Mouse (Mus musculus): Measurements from ENCODE around the gene 1700011L22Rik. TPM values are rescaled to one million over a fixed set of nuclear protein-coding genes. Genes with fewer than 3 reads are reported as not detected.

Gene 1700011L22Rik
- polyA plus RNA-seq, 1 experiment from 2014 or later, result not detected

DNA sequence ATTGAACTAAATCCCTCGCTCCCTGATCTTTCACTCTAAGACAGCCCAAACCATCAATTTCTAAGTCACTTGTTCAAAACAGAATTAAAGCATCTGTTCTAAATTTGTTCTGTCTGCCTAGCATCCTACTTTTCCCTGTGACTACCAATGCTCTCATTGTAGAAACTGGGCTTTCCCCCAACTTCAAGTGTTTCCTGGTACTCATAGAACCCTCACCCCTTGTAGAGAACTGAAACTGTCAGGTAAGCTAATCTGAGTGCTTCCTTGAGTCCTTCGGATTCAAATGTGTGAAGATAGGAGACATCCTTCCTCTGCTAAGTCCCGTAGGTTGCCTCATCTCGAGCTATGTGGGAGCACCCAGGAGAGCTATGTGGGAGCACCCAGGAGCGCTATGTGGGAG lies 13.6 kb upstream of the 1700011L22Rik start:
- Histone ChIP-seq H3K27me3 (replicated peaks; ENCODE audit: control insufficient read depth, insufficient read depth, low read length) (no peaks in the 10 kb centered on the region), H3K4me1 (ENCODE audit: control insufficient read depth, insufficient read depth, low read length) (no peaks in the 10 kb centered on the region), H3K9me3 (ENCODE audit: control insufficient read depth, low read length) (peaks cover 5% of the 10 kb centered on the region; the same call in 1 of the 2 replicates), H3K9ac (ENCODE audit: low read depth, low read length) (no peak overlapping the region), H3K4me3 (ENCODE audit: low read depth, low read length) (no peak overlapping the region), H3K4me2 (ENCODE audit: low read depth, low read length) (no peak overlapping the region), H3K36me3 (ENCODE audit: control insufficient read depth, insufficient read depth, low read length) (peaks cover 5% of the 10 kb centered on the region), H3K27ac (replicated peaks; ENCODE audit: low read depth, low read length) (no peak overlapping the region)
- ATAC-seq (ENCODE audit: low read depth), result no peak
- 88% methylated on average over 5 of the region's 5 CpGs for WGBS
- DNase-seq (ENCODE audit: low spot score), result no peak

DNA sequence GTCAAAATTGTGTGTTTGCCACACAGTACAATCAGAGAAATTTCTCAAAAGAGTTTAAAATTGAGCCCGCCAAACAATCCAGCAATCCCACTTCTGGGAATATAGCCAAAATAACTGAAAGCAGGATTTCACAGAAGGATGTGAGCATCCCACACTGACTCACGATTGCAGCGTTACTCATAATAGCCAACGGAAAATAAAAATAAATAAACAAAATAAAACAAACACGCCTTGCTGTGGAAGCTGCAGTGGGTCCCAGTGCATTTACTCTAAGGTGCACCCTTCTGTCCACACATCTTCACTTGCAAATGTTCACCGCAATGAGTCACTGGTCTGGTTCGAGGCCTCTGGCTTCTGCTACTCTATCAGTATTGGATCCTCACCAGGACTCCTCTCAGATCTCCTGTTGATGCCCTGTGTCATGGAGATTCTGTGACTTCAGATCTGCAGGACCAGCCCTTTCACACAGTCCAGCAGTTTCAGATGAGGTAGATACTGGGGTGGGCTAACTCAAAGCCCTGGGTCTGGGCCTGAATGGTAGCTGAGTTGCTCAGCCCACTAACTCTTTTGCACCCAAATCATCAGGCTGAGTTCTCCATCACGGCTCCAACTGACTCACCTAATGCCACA lies 7.8 kb upstream of the 1700011L22Rik start:
- no peak overlapping the region for H3K27ac ChIP-seq (replicated peaks; ENCODE audit: low read depth, low read length)
- ATAC-seq (ENCODE audit: low read depth) (no peak), DNase-seq (ENCODE audit: low spot score) (peak; percentile 67)
- 51% methylated on average over 8 of the region's 8 CpGs for WGBS
- no peaks in the 10 kb centered on the region for H3K9me3 ChIP-seq (ENCODE audit: control insufficient read depth, low read length)
- H3K4me3 ChIP-seq (ENCODE audit: low read depth, low read length), result no peak overlapping the region
- H3K27me3 ChIP-seq (replicated peaks; ENCODE audit: control insufficient read depth, insufficient read depth, low read length), result no peaks in the 10 kb centered on the region
- no peak overlapping the region for H3K4me2 ChIP-seq (ENCODE audit: low read depth, low read length)
- no peaks in the 10 kb centered on the region for H3K4me1 ChIP-seq (ENCODE audit: control insufficient read depth, insufficient read depth, low read length)
- no peaks in the 10 kb centered on the region for H3K36me3 ChIP-seq (ENCODE audit: control insufficient read depth, insufficient read depth, low read length)
- H3K9ac ChIP-seq (ENCODE audit: low read depth, low read length), result no peak overlapping the region

GRCm38 (mm10) chr8:79253742-79254141 lies 5.4 kb upstream of the 1700011L22Rik start:
- no peak overlapping the region for H3K4me2 ChIP-seq (ENCODE audit: low read depth, low read length)
- H3K9me3 ChIP-seq (ENCODE audit: control insufficient read depth, low read length), result no peaks in the 10 kb centered on the region
- no peaks in the 10 kb centered on the region for H3K4me1 ChIP-seq (ENCODE audit: control insufficient read depth, insufficient read depth, low read length)
- no peak overlapping the region for H3K4me3 ChIP-seq (ENCODE audit: low read depth, low read length)
- H3K36me3 ChIP-seq (ENCODE audit: control insufficient read depth, insufficient read depth, low read length), result no peaks in the 10 kb centered on the region
- ATAC-seq (ENCODE audit: low read depth), result no peak
- WGBS, result 88% methylated on average over 6 of the region's 6 CpGs
- no peaks in the 10 kb centered on the region for H3K27me3 ChIP-seq (replicated peaks; ENCODE audit: control insufficient read depth, insufficient read depth, low read length)
- DNase-seq (ENCODE audit: low spot score), result no peak
- no peak overlapping the region for H3K9ac ChIP-seq (ENCODE audit: low read depth, low read length)
- no peak overlapping the region for H3K27ac ChIP-seq (replicated peaks; ENCODE audit: low read depth, low read length)

GRCm38 (mm10) chr8:79243422-79243821 lies 4.9 kb downstream of the 1700011L22Rik start:
- DNase-seq (ENCODE audit: low spot score) (no peak), ATAC-seq (ENCODE audit: low read depth) (no peak)
- H3K36me3 ChIP-seq (ENCODE audit: control insufficient read depth, insufficient read depth, low read length), result no peaks in the 10 kb centered on the region
- H3K27me3 ChIP-seq (replicated peaks; ENCODE audit: control insufficient read depth, insufficient read depth, low read length), result no peaks in the 10 kb centered on the region
- 86% methylated on average over 2 of the region's 2 CpGs for WGBS
- H3K9ac ChIP-seq (ENCODE audit: low read depth, low read length), result no peak overlapping the region
- no peak overlapping the region for H3K4me2 ChIP-seq (ENCODE audit: low read depth, low read length)
- no peaks in the 10 kb centered on the region for H3K9me3 ChIP-seq (ENCODE audit: control insufficient read depth, low read length)
- H3K4me3 ChIP-seq (ENCODE audit: low read depth, low read length), result no peak overlapping the region
- H3K27ac ChIP-seq (replicated peaks; ENCODE audit: low read depth, low read length), result no peak overlapping the region
- H3K4me1 ChIP-seq (ENCODE audit: control insufficient read depth, insufficient read depth, low read length), result no peaks in the 10 kb centered on the region

DNA sequence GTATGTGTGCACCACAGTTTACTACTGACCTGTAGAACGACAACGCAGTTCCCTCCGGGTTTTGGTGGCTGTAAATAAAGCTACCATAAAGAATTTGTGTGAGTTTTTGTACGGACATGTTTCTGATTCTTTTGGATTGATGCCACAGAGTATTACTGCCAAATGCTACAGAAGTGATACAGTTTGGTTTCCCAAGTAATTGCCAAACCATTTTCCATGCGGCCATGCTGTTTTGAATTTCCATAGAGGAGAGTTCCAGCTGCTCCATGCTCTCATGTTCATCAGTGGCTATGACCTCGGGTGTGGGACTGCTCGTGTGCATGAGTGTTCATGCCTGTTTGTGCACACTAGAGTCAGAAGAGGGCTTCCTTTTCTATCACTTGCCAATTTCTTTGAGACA lies 8.4 kb downstream of the 1700011L22Rik start:
- Histone ChIP-seq H3K27me3 (replicated peaks; ENCODE audit: control insufficient read depth, insufficient read depth, low read length) (no peaks in the 10 kb centered on the region), H3K9ac (ENCODE audit: low read depth, low read length) (no peak overlapping the region), H3K9me3 (ENCODE audit: control insufficient read depth, low read length) (no peaks in the 10 kb centered on the region), H3K4me2 (ENCODE audit: low read depth, low read length) (no peak overlapping the region), H3K4me1 (ENCODE audit: control insufficient read depth, insufficient read depth, low read length) (no peaks in the 10 kb centered on the region), H3K27ac (replicated peaks; ENCODE audit: low read depth, low read length) (no peak overlapping the region), H3K4me3 (ENCODE audit: low read depth, low read length) (no peak overlapping the region), H3K36me3 (ENCODE audit: control insufficient read depth, insufficient read depth, low read length) (no peaks in the 10 kb centered on the region)
- DNase-seq (ENCODE audit: low spot score) (peak; percentile 71), ATAC-seq (ENCODE audit: low read depth) (no peak)
- 55% methylated on average over 7 of the region's 7 CpGs for WGBS

GRCm38 (mm10) chr8:79239320-79239719 lies 9.1 kb downstream of the 1700011L22Rik start:
- Histone ChIP-seq H3K4me2 (ENCODE audit: low read depth, low read length) (no peak overlapping the region), H3K27me3 (replicated peaks; ENCODE audit: control insufficient read depth, insufficient read depth, low read length) (no peaks in the 10 kb centered on the region), H3K4me1 (ENCODE audit: control insufficient read depth, insufficient read depth, low read length) (no peaks in the 10 kb centered on the region), H3K9ac (ENCODE audit: low read depth, low read length) (no peak overlapping the region), H3K36me3 (ENCODE audit: control insufficient read depth, insufficient read depth, low read length) (no peaks in the 10 kb centered on the region), H3K9me3 (ENCODE audit: control insufficient read depth, low read length) (no peaks in the 10 kb centered on the region), H3K27ac (replicated peaks; ENCODE audit: low read depth, low read length) (no peak overlapping the region), H3K4me3 (ENCODE audit: low read depth, low read length) (no peak overlapping the region)
- 77% methylated on average over 3 of the region's 3 CpGs for WGBS
- DNase-seq (ENCODE audit: low spot score), result no peak
- ATAC-seq (ENCODE audit: low read depth), result no peak

GRCm38 (mm10) chr8:79229266-79229888 lies 19.0 kb downstream of the 1700011L22Rik start:
- H3K27ac ChIP-seq (replicated peaks; ENCODE audit: low read depth, low read length), result no peak overlapping the region
- no peaks in the 10 kb centered on the region for H3K27me3 ChIP-seq (replicated peaks; ENCODE audit: control insufficient read depth, insufficient read depth, low read length)
- H3K36me3 ChIP-seq (ENCODE audit: control insufficient read depth, insufficient read depth, low read length), result no peaks in the 10 kb centered on the region
- no peak overlapping the region for H3K4me2 ChIP-seq (ENCODE audit: low read depth, low read length)
- no peak overlapping the region for H3K4me3 ChIP-seq (ENCODE audit: low read depth, low read length)
- WGBS, result 80% methylated on average over 8 of the region's 8 CpGs
- H3K9me3 ChIP-seq (ENCODE audit: control insufficient read depth, low read length), result peaks cover 13% of the 10 kb centered on the region; the same call in 1 of the 2 replicates
- ATAC-seq (ENCODE audit: low read depth) (no peak), DNase-seq (ENCODE audit: low spot score) (no peak)
- no peaks in the 10 kb centered on the region for H3K4me1 ChIP-seq (ENCODE audit: control insufficient read depth, insufficient read depth, low read length)
- no peak overlapping the region for H3K9ac ChIP-seq (ENCODE audit: low read depth, low read length)

GRCm38 (mm10) chr8:79227916-79228315 lies 20.5 kb downstream of the 1700011L22Rik start:
- no peak for ATAC-seq (ENCODE audit: low read depth)
- H3K9ac ChIP-seq (ENCODE audit: low read depth, low read length), result no peak overlapping the region

GRCm38 (mm10) chr8:79227194-79227593 lies 21.2 kb downstream of the 1700011L22Rik start:
- ATAC-seq (ENCODE audit: low read depth) (peak; percentile 70; the same call in 1 of the 2 replicates), DNase-seq (ENCODE audit: low spot score) (peak; percentile 59)
- 77% methylated on average over 4 of the region's 4 CpGs for WGBS

More at GRCm38 (mm10) chr8:79227916-79228315, 20.5 kb downstream of the 1700011L22Rik start:
- H3K27me3 ChIP-seq (replicated peaks; ENCODE audit: control insufficient read depth, insufficient read depth, low read length), result no peaks in the 10 kb centered on the region
- no peak overlapping the region for H3K4me3 ChIP-seq (ENCODE audit: low read depth, low read length)
- peaks cover 14% of the 10 kb centered on the region; the same call in 1 of the 2 replicates for H3K9me3 ChIP-seq (ENCODE audit: control insufficient read depth, low read length)
- DNase-seq (ENCODE audit: low spot score), result no peak
- WGBS, result 80% methylated on average over 3 of the region's 3 CpGs
- H3K36me3 ChIP-seq (ENCODE audit: control insufficient read depth, insufficient read depth, low read length), result no peaks in the 10 kb centered on the region
- H3K27ac ChIP-seq (replicated peaks; ENCODE audit: low read depth, low read length), result no peak overlapping the region
- H3K4me1 ChIP-seq (ENCODE audit: control insufficient read depth, insufficient read depth, low read length), result peaks cover 3% of the 10 kb centered on the region; the same call in 1 of the 2 replicates
- no peak overlapping the region for H3K4me2 ChIP-seq (ENCODE audit: low read depth, low read length)

More at GRCm38 (mm10) chr8:79227194-79227593, 21.2 kb downstream of the 1700011L22Rik start:
- H3K4me1 ChIP-seq (ENCODE audit: control insufficient read depth, insufficient read depth, low read length), result peaks cover 10% of the 10 kb centered on the region
- no peak overlapping the region for H3K9ac ChIP-seq (ENCODE audit: low read depth, low read length)
- no peak overlapping the region for H3K27ac ChIP-seq (replicated peaks; ENCODE audit: low read depth, low read length)
- H3K36me3 ChIP-seq (ENCODE audit: control insufficient read depth, insufficient read depth, low read length), result no peaks in the 10 kb centered on the region
- H3K9me3 ChIP-seq (ENCODE audit: control insufficient read depth, low read length), result peaks cover 14% of the 10 kb centered on the region; the same call in 1 of the 2 replicates
- H3K4me3 ChIP-seq (ENCODE audit: low read depth, low read length), result no peak overlapping the region
- H3K4me2 ChIP-seq (ENCODE audit: low read depth, low read length), result no peak overlapping the region
- no peaks in the 10 kb centered on the region for H3K27me3 ChIP-seq (replicated peaks; ENCODE audit: control insufficient read depth, insufficient read depth, low read length)
